ENCODE assay signal across 8 mouse cellular contexts in the genomic region with DNA sequence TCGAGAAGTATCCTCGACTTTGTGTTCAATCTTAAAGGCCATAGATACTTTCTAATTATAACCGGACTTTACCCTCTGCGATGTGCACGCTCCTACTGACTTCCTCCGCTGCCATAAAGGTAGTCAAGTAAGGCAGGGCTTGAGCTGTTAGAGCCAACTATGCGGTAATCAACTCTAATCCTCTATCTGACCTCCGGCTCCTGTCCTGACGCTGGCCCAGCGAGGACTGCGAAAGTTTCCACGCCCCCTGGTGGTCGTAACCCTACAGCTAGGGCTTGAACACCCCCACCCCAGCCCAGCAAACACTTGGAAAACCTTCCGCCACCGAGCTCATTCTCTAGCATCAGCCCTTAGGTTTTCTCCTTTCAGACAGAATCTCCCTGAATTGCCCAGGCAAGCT. TPM values are rescaled to one million over a fixed set of nuclear protein-coding genes. Genes with fewer than 3 reads are reported as not detected.
DNase-seq lines count a peak whose midpoint lies in the region; ATAC-seq and TF ChIP-seq lines count a peak whose summit lies in the region.

No protein-coding gene starts in this region.

- H3K4me3 ChIP-seq in gastrocnemius, adult 2 months, result peak overlapping the region; percentile 92
- H3K4me3 ChIP-seq in hindbrain, embryonic 16.5 days (ENCODE audit: low read length), result peak overlapping the region; percentile 88

- peak; percentile 74 for TF ChIP-seq CTCF in gastrocnemius, adult 2 months (IDR thresholded peaks at IDR 0.05)

- no peaks in the 10 kb centered on the region for H3K27me3 ChIP-seq in hindbrain, embryonic 16.5 days (replicated peaks; ENCODE audit: control insufficient read depth, insufficient read depth, low read length)

- H3K27ac ChIP-seq in gastrocnemius, adult 2 months, result peak overlapping the region; percentile 83; the same call in 1 of the 2 replicates
- no peak overlapping the region for H3K27ac ChIP-seq in hindbrain, embryonic 16.5 days (ENCODE audit: low read depth, low read length)

- WGBS in hindbrain, embryonic 16.5 days, result under 1% methylated on average over 15 of the region's 15 CpGs

- intact Hi-C loops in gastrocnemius, adult 2 months (cut with DNase I), result loop anchor here (1.0 to 2.0 kb wide), 2 partner anchors 42 to 193 kb away; no protein-coding TSS in a partner anchor
- intact Hi-C loops in left cerebral cortex, postnatal 14 days (cut with DNase I), result loop anchor here (2.0 kb wide), 2 partner anchors 43 to 93 kb away; a partner anchor contains a TSS

- no peaks in the 10 kb centered on the region for H3K36me3 ChIP-seq in hindbrain, embryonic 16.5 days (ENCODE audit: control insufficient read depth, insufficient read depth, low read length)

- peak; percentile 74 for ATAC-seq in hindbrain, embryonic 16.5 days
- ATAC-seq in megakaryocyte progenitor cell, adult 5-6 weeks (replicated peaks; ENCODE audit: poor library complexity), result peak; percentile 85

- peak overlapping the region; percentile 57 for H3K4me2 ChIP-seq in hindbrain, embryonic 16.5 days (ENCODE audit: low read length)

- no peaks in the 10 kb centered on the region for H3K9me3 ChIP-seq in hindbrain, embryonic 16.5 days (ENCODE audit: control insufficient read depth, low read length)

- peak overlapping the region; percentile 47 for H3K9ac ChIP-seq in hindbrain, embryonic 16.5 days (ENCODE audit: low read depth, low read length)

- peak; percentile 75 for DNase-seq in Muller cell, postnatal 12 days (ENCODE audit: inconsistent ontology term)
- DNase-seq in cerebellum, adult 9-10 months, result peak; percentile 76
- DNase-seq in gastrocnemius, adult 2 months, result peak; percentile 81
- peak; percentile 25 to 65 for DNase-seq in left cerebral cortex, postnatal 14 days (ENCODE audit: low spot score in 2 of 2)
- DNase-seq in right cerebral cortex, adult 2 months (ENCODE audit: low spot score in 2 of 2), result peak; percentile 39 to 52
- DNase-seq in urinary bladder, postnatal 14 days (ENCODE audit: low spot score), result peak; percentile 85

- H3K4me1 ChIP-seq in hindbrain, embryonic 16.5 days (ENCODE audit: control insufficient read depth, insufficient read depth, low read depth, low read length), result peaks cover 11% of the 10 kb centered on the region

RNA-seq across cellular contexts. Expression of a gene that starts 0.6 kb away (rescaled TPM):
- 1 to 10 TPM; 1.7 to 2.6 TPM for total RNA-seq in gastrocnemius, adult 2 months (2021)
- polyA plus RNA-seq in hindbrain, embryonic 16.5 days (2015; fragmentation: Nextera tagmentation; extraction: Ambion mirVana), result 20.1 and 21.1 TPM in 2 replicates
- 10 to 100 TPM; 18.0 to 20.0 TPM for total RNA-seq in left cerebral cortex, postnatal 14 days (2021)
- 6.4 and 7.4 TPM in 2 replicates for total RNA-seq in megakaryocyte progenitor cell, adult 5-6 weeks (2015)
- 5.6 and 7.0 TPM in 2 replicates for total RNA-seq in megakaryocyte progenitor cell, adult 5-6 weeks (2017)

RNA-seq across cellular contexts. Expression of a gene that starts 19.2 kb away (rescaled TPM):
- total RNA-seq in gastrocnemius, adult 2 months (2021), result not detected
- 0.11 and 0.33 TPM in 2 replicates for polyA plus RNA-seq in hindbrain, embryonic 16.5 days (2015; fragmentation: Nextera tagmentation; extraction: Ambion mirVana)
- not detected for total RNA-seq in left cerebral cortex, postnatal 14 days (2021)
- total RNA-seq in megakaryocyte progenitor cell, adult 5-6 weeks (2015), result not detected in 2 replicates
- total RNA-seq in megakaryocyte progenitor cell, adult 5-6 weeks (2017), result not detected in 2 replicates

RNA-seq across cellular contexts. Expression of a gene that starts 41.1 kb away (rescaled TPM):
- total RNA-seq in gastrocnemius, adult 2 months (2021), result not detected
- polyA plus RNA-seq in hindbrain, embryonic 16.5 days (2015; fragmentation: Nextera tagmentation; extraction: Ambion mirVana), result not detected in 2 replicates
- total RNA-seq in left cerebral cortex, postnatal 14 days (2021), result not detected
- not detected in 2 replicates for total RNA-seq in megakaryocyte progenitor cell, adult 5-6 weeks (2015)
- not detected in 2 replicates for total RNA-seq in megakaryocyte progenitor cell, adult 5-6 weeks (2017)

RNA-seq across cellular contexts. Expression of a gene that starts 49.6 kb away (rescaled TPM):
- total RNA-seq in gastrocnemius, adult 2 months (2021), result 10 to 100 TPM; 51.6 to 69.4 TPM
- polyA plus RNA-seq in hindbrain, embryonic 16.5 days (2015; fragmentation: Nextera tagmentation; extraction: Ambion mirVana), result 46.2 and 49.1 TPM in 2 replicates
- 10 to 100 TPM; 40.1 to 43.7 TPM for total RNA-seq in left cerebral cortex, postnatal 14 days (2021)
- total RNA-seq in megakaryocyte progenitor cell, adult 5-6 weeks (2015), result 79.3 and 89.8 TPM in 2 replicates
- 104 and 113 TPM in 2 replicates for total RNA-seq in megakaryocyte progenitor cell, adult 5-6 weeks (2017)

RNA-seq across cellular contexts. Expression of a gene that starts 55.1 kb away (rescaled TPM):
- not detected for total RNA-seq in gastrocnemius, adult 2 months (2021)
- polyA plus RNA-seq in hindbrain, embryonic 16.5 days (2015; fragmentation: Nextera tagmentation; extraction: Ambion mirVana), result not detected in 2 replicates
- total RNA-seq in left cerebral cortex, postnatal 14 days (2021), result not detected
- not detected in 2 replicates for total RNA-seq in megakaryocyte progenitor cell, adult 5-6 weeks (2015)
- not detected in 2 replicates for total RNA-seq in megakaryocyte progenitor cell, adult 5-6 weeks (2017)
